Mouse (Mus musculus): ENCODE measurements at regions not wholly inside any gene's neighbourhood (a gene's known extent, or its start where the extent isn't known, plus 50 kb on each side); places are given as distances from the start of the nearest gene placed in this dataset.

- Histone ChIP-seq H3K27ac (ENCODE audit: insufficient read depth, low read depth) (no peak overlapping the region), H3K36me3 (replicated peaks in 1 of 2; ENCODE audit: control insufficient read depth in 1 of 2, insufficient read depth in 1 of 2, low read length in 1 of 2) (no peaks in the 10 kb centered on the region), H3K27me3 (replicated peaks) (no peaks in the 10 kb centered on the region), H3K9me3 (replicated peaks; ENCODE audit: low read length) (peaks cover 3% of the 10 kb centered on the region), H3K4me1 (ENCODE audit: control insufficient read depth in 1 of 2, insufficient read depth in 2 of 2) (no peaks in the 10 kb centered on the region), H3K9ac (ENCODE audit: insufficient read depth, low read depth) (no peak overlapping the region), H3K4me3 (replicated peaks in 1 of 3; ENCODE audit: low read depth in 2 of 3, low read length in 2 of 3, poor library complexity in 1 of 3) (no peak overlapping the region), H3K79me2 (replicated peaks; ENCODE audit: control insufficient read depth, extremely low read depth, insufficient read depth, poor library complexity, severe bottlenecking) (no peaks in the 10 kb centered on the region), H3K4me2 (ENCODE audit: insufficient read depth, low read depth, poor library complexity, severe bottlenecking) (no peak overlapping the region)
- dilution Hi-C loops (cut with MboI; ENCODE audit: extremely low pct_ligation_motif_present, extremely low pct_unique_long_range_greater_than_20kb, low sequenced_read_pairs) = no loop called here
- no peak for TF ChIP-seq MAX (IDR thresholded peaks at IDR 0.05; ENCODE audit: low read length)
- TF ChIP-seq POLR2AphosphoS2 (IDR thresholded peaks at IDR 0.05; ENCODE audit: low read depth, low read length) = no peak
- TF ChIP-seq JUND (conservative IDR thresholded peaks at IDR 0.05; ENCODE audit: low read depth, low read length) = no peak
- TF ChIP-seq ELF1 (IDR thresholded peaks at IDR 0.05; ENCODE audit: low read depth, low read length) = no peak
- no peak for TF ChIP-seq ETS1 (conservative IDR thresholded peaks at IDR 0.05; ENCODE audit: low read depth, low read length)
- TF ChIP-seq ZKSCAN1 (IDR thresholded peaks at IDR 0.05; ENCODE audit: borderline replicate concordance, low read depth, low read length) = no peak
- TF ChIP-seq RAD21 (IDR thresholded peaks at IDR 0.05; ENCODE audit: low read depth, low read length) = no peak
- no peak for TF ChIP-seq RCOR1 (conservative IDR thresholded peaks at IDR 0.05; ENCODE audit: low read depth, low read length)
- no peak for TF ChIP-seq SMC3 (IDR thresholded peaks at IDR 0.05; ENCODE audit: low read depth, low read length)
- TF ChIP-seq SIN3A (IDR thresholded peaks at IDR 0.05; ENCODE audit: low read length) = no peak
- TF ChIP-seq BHLHE40 (IDR thresholded peaks at IDR 0.05; ENCODE audit: low read depth, low read length) = no peak
- TF ChIP-seq MXI1 (IDR thresholded peaks at IDR 0.05; ENCODE audit: low read depth, low read length) = no peak
- TF ChIP-seq TCF12 (IDR thresholded peaks at IDR 0.05; ENCODE audit: low read depth, low read length) = no peak
- no peak for DNase-seq (ENCODE audit: extremely low read depth)
- in situ Hi-C loops (cut with MboI; ENCODE audit: low pct_ligation_motif_present, low pct_unique_long_range_greater_than_20kb, low sequenced_read_pairs) = no loop called here
These were observed 1700.5 kb upstream of the Flrt2 start for GRCm38 (mm10) chr12:93991531-93991930.

GRCm38 (mm10) chr12:93993875-93994274 lies 1698.2 kb upstream of the Flrt2 start:
- dilution Hi-C loops (cut with MboI; ENCODE audit: extremely low pct_ligation_motif_present, extremely low pct_unique_long_range_greater_than_20kb, low sequenced_read_pairs) (no loop called here), in situ Hi-C loops (cut with MboI; ENCODE audit: low pct_ligation_motif_present, low pct_unique_long_range_greater_than_20kb, low sequenced_read_pairs) (no loop called here)
- peaks cover 3% of the 10 kb centered on the region for H3K9me3 ChIP-seq (replicated peaks; ENCODE audit: low read length)

GRCm38 (mm10) chr12:94015946-94016345 lies 1676.1 kb upstream of the Flrt2 start:
- Histone ChIP-seq H3K36me3 (replicated peaks in 1 of 2; ENCODE audit: control insufficient read depth in 1 of 2, insufficient read depth in 1 of 2, low read length in 1 of 2) (no peaks in the 10 kb centered on the region), H3K4me2 (ENCODE audit: insufficient read depth, low read depth, poor library complexity, severe bottlenecking) (no peak overlapping the region), H3K27me3 (replicated peaks) (no peaks in the 10 kb centered on the region), H3K4me3 (replicated peaks in 1 of 3; ENCODE audit: low read depth in 2 of 3, low read length in 2 of 3, poor library complexity in 1 of 3) (no peak overlapping the region), H3K9ac (ENCODE audit: insufficient read depth, low read depth) (no peak overlapping the region), H3K27ac (ENCODE audit: insufficient read depth, low read depth) (no peak overlapping the region), H3K4me1 (ENCODE audit: control insufficient read depth in 1 of 2, insufficient read depth in 2 of 2) (no peaks in the 10 kb centered on the region), H3K79me2 (replicated peaks; ENCODE audit: control insufficient read depth, extremely low read depth, insufficient read depth, poor library complexity, severe bottlenecking) (no peaks in the 10 kb centered on the region), H3K9me3 (replicated peaks; ENCODE audit: low read length) (peaks cover 14% of the 10 kb centered on the region)
- no peak for DNase-seq (ENCODE audit: extremely low read depth)
- TF ChIP-seq MYC (IDR thresholded peaks at IDR 0.05; ENCODE audit: low read depth, low read length) = no peak
- TF ChIP-seq SIN3A (IDR thresholded peaks at IDR 0.05; ENCODE audit: low read length) = no peak
- no peak for TF ChIP-seq USF2 (conservative IDR thresholded peaks at IDR 0.05; ENCODE audit: low read depth, low read length)
- no peak for TF ChIP-seq RCOR1 (conservative IDR thresholded peaks at IDR 0.05; ENCODE audit: low read depth, low read length)
- no peak for TF ChIP-seq CHD2 (IDR thresholded peaks at IDR 0.05; ENCODE audit: low read length)
- no peak for TF ChIP-seq RAD21 (IDR thresholded peaks at IDR 0.05; ENCODE audit: low read depth, low read length)
- no peak for TF ChIP-seq BHLHE40 (IDR thresholded peaks at IDR 0.05; ENCODE audit: low read depth, low read length)
- TF ChIP-seq MEF2A (IDR thresholded peaks at IDR 0.05; ENCODE audit: borderline replicate concordance, low read depth, low read length) = no peak
- TF ChIP-seq ZNF384 (IDR thresholded peaks at IDR 0.05; ENCODE audit: low read depth, low read length) = no peak
- TF ChIP-seq E2F4 (IDR thresholded peaks at IDR 0.05; ENCODE audit: insufficient replicate concordance, low read depth, low read length) = no peak
- TF ChIP-seq MAFK (IDR thresholded peaks at IDR 0.05; ENCODE audit: insufficient replicate concordance, low read length) = no peak
- TF ChIP-seq IRF4 (IDR thresholded peaks at IDR 0.05; ENCODE audit: low read depth, low read length) = no peak
- TF ChIP-seq MAX (IDR thresholded peaks at IDR 0.05; ENCODE audit: low read length) = no peak
- TF ChIP-seq MAZ (IDR thresholded peaks at IDR 0.05; ENCODE audit: low read depth, low read length) = no peak
- TF ChIP-seq JUND (conservative IDR thresholded peaks at IDR 0.05; ENCODE audit: low read depth, low read length) = no peak
- TF ChIP-seq ETS1 (conservative IDR thresholded peaks at IDR 0.05; ENCODE audit: low read depth, low read length) = no peak
- no peak for TF ChIP-seq JUN (IDR thresholded peaks at IDR 0.05; ENCODE audit: insufficient read depth, low read depth, low read length)
- in situ Hi-C loops (cut with MboI; ENCODE audit: low pct_ligation_motif_present, low pct_unique_long_range_greater_than_20kb, low sequenced_read_pairs) = no loop called here
- dilution Hi-C loops (cut with MboI; ENCODE audit: extremely low pct_ligation_motif_present, extremely low pct_unique_long_range_greater_than_20kb, low sequenced_read_pairs) = no loop called here

More at GRCm38 (mm10) chr12:93993875-93994274, 1698.2 kb upstream of the Flrt2 start:
- TF ChIP-seq BHLHE40 (IDR thresholded peaks at IDR 0.05; ENCODE audit: low read depth, low read length) (no peak), TBP (conservative IDR thresholded peaks at IDR 0.05; ENCODE audit: low read depth, low read length) (no peak), MAX (IDR thresholded peaks at IDR 0.05; ENCODE audit: low read length) (no peak)
- no peaks in the 10 kb centered on the region for H3K79me2 ChIP-seq (replicated peaks; ENCODE audit: control insufficient read depth, extremely low read depth, insufficient read depth, poor library complexity, severe bottlenecking)
- H3K36me3 ChIP-seq (replicated peaks in 1 of 2; ENCODE audit: control insufficient read depth in 1 of 2, insufficient read depth in 1 of 2, low read length in 1 of 2) = no peaks in the 10 kb centered on the region
- DNase-seq (ENCODE audit: extremely low read depth) = no peak
- no peaks in the 10 kb centered on the region for H3K27me3 ChIP-seq (replicated peaks)
- no peak overlapping the region for H3K4me3 ChIP-seq (replicated peaks in 1 of 3; ENCODE audit: low read depth in 2 of 3, low read length in 2 of 3, poor library complexity in 1 of 3)
- no peak overlapping the region for H3K4me2 ChIP-seq (ENCODE audit: insufficient read depth, low read depth, poor library complexity, severe bottlenecking)
- H3K4me1 ChIP-seq (ENCODE audit: control insufficient read depth in 1 of 2, insufficient read depth in 2 of 2) = no peaks in the 10 kb centered on the region
- no peak overlapping the region for H3K27ac ChIP-seq (ENCODE audit: insufficient read depth, low read depth)
- H3K9ac ChIP-seq (ENCODE audit: insufficient read depth, low read depth) = no peak overlapping the region
